Mouse (Mus musculus): ENCODE measurements at regions not wholly inside any gene's neighbourhood (a gene's known extent, or its start where the extent isn't known, plus 50 kb on each side); places are given as distances from the start of the nearest gene placed in this dataset.
"Not testable (repeated sequence)": the region's sequence is repeated elsewhere in the genome, so short reads cannot be mapped to it uniquely, and the experiment has no call there.

GRCm38 (mm10) chr14:9492228-9492627 is 826.2 kb upstream of the 4930452B06Rik start:
- DNase-seq = no peak

- DNase-seq = no peak
Observed at GRCm38 (mm10) chr14:9488585-9488984, 822.5 kb upstream of the 4930452B06Rik start.

GRCm38 (mm10) chr14:9478981-9479380 is 812.9 kb upstream of the 4930452B06Rik start:
- no peak for DNase-seq

- DNase-seq = no peak
Observed at GRCm38 (mm10) chr14:9475169-9475568, 809.1 kb upstream of the 4930452B06Rik start.

- no peak for DNase-seq
Observed at GRCm38 (mm10) chr14:9469686-9470085, 803.6 kb upstream of the 4930452B06Rik start.

GRCm38 (mm10) chr14:9468654-9469053 is 802.6 kb upstream of the 4930452B06Rik start:
- no peak for DNase-seq

- DNase-seq = peak; percentile 6
Observed at GRCm38 (mm10) chr14:9467690-9468458, 801.8 kb upstream of the 4930452B06Rik start.

- no peak for DNase-seq
Observed at GRCm38 (mm10) chr14:9460006-9460405, 794.0 kb upstream of the 4930452B06Rik start.

- no peak for DNase-seq
Observed at GRCm38 (mm10) chr14:9458856-9459255, 792.8 kb upstream of the 4930452B06Rik start.

- DNase-seq = no peak
Observed at GRCm38 (mm10) chr14:9457801-9458495, 791.9 kb upstream of the 4930452B06Rik start.

GRCm38 (mm10) chr14:9455986-9456385 is 789.9 kb upstream of the 4930452B06Rik start:
- no peak for DNase-seq

- no peak for DNase-seq
Observed at GRCm38 (mm10) chr14:9449942-9450341, 783.9 kb upstream of the 4930452B06Rik start.

- DNase-seq = no peak
Observed at GRCm38 (mm10) chr14:9437896-9438295, 771.9 kb upstream of the 4930452B06Rik start.

GRCm38 (mm10) chr14:9435136-9435535 is 769.1 kb upstream of the 4930452B06Rik start:
- no peak for DNase-seq

- no peak for DNase-seq
Observed at GRCm38 (mm10) chr14:9433081-9433590, 767.1 kb upstream of the 4930452B06Rik start.

- no peak for DNase-seq
Observed at GRCm38 (mm10) chr14:9431798-9432197, 765.8 kb upstream of the 4930452B06Rik start.

- no peak for DNase-seq
Observed at GRCm38 (mm10) chr14:9411822-9412403, 745.9 kb upstream of the 4930452B06Rik start.

- no peak for DNase-seq
Observed at GRCm38 (mm10) chr14:9403688-9404087, 737.6 kb upstream of the 4930452B06Rik start.

GRCm38 (mm10) chr14:9400861-9401260 is 734.8 kb upstream of the 4930452B06Rik start:
- DNase-seq = no peak

GRCm38 (mm10) chr14:9393271-9393771 is 727.3 kb upstream of the 4930452B06Rik start:
- DNase-seq = peak; percentile 24

GRCm38 (mm10) chr14:9389878-9390536 is 724.0 kb upstream of the 4930452B06Rik start:
- DNase-seq = not testable (repeated sequence)

- no peak for DNase-seq
Observed at GRCm38 (mm10) chr14:9389180-9389579, 723.1 kb upstream of the 4930452B06Rik start.

Data from kidney, adult 11 months (tissue).